Mouse (Mus musculus) hematopoietic stem cell, adult 5-6 weeks (primary cell): ENCODE measurements around the gene Nanos2. TPM values are rescaled to one million over a fixed set of nuclear protein-coding genes. Genes with fewer than 3 reads are reported as not detected.

Source experiments
- ATAC-seq, 2 experiments: fragments of 125-278 bp in 1 of 2; replicated peaks in 1 of 2; 2 replicates each; pipeline ENCODE4 v1.8.0; 2016 to 2017; ENCODE audit warnings: inconsistent platforms in 2 of 2, mild to moderate bottlenecking in 2 of 2, moderate number of reproducible peaks in 2 of 2, low read depth in 1 of 2, moderate TSS enrichment in 1 of 2; ENCODE audit not compliant: low FRiP score in 2 of 2, poor library complexity in 2 of 2, severe bottlenecking in 2 of 2, insufficient read depth in 1 of 2, low TSS enrichment in 1 of 2
- total RNA-seq: library from RNA; stranded (forward); fragments of 172-1452, 232-1000 nt; gene quantifications from 2 replicates; pipeline ENCODE4 v1.2.3, GENCODE M21; 2017

The Nanos2 gene
- total RNA-seq, 1 experiment from 2014 or later: not detected

DNA sequence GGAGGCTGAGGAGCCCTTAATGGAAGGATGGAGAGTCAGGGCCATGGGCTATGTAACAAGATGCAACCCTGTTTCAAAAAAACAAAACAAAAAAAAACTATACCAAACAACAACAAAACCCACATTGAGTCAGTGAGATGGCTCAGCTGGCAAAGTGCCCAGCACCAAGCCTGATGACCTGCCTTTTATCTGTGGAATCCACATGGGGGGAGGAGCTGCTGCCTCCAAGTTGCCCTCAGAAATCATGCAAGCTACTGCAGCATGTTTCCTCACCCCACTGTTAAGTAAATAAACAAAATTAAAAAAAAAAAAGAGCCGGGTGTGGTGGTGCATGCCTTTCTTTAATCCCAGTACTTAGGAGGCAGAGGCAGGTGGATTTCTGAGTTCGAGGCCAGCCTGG, 697 bp upstream of the Nanos2 start:
- no peak for ATAC-seq

DNA sequence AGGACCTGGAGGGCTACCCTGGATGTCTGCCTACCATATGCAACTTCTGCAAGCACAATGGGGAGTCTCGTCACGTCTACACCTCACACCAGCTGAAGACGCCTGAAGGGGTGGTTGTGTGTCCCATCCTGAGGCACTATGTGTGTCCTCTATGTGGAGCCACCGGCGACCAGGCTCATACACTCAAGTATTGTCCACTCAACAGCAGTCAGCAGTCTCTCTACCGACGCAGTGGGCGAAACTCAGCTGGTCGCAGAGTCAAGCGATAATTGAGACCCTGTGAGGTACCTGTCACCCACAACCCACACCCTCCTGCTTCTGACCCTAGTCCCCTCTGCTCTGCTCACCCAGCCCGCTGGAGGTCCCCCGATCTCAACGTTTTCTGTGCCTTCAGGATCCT, 547 bp downstream of the Nanos2 start:
- ATAC-seq: no peak

DNA sequence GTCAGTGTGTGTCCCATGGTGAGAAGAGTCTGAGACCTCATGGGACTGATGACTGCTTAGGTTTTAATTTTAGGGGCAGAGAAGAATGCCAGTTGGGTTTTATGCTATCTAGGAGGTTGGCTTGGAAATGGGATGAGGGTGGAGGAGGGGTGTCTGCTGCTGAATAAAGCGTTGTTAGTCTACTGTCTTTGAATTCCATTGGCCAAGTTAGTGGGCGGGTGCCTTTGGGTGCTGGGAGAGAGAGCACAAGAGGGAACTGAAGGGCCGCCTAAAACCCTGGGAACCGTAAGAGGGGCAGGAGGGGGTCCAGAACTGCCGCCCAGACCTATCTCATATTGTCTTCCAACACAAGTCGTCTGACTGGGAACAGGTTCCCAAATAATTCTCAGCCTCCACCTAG, 1.6 kb downstream of the Nanos2 start:
- no peak for ATAC-seq

DNA sequence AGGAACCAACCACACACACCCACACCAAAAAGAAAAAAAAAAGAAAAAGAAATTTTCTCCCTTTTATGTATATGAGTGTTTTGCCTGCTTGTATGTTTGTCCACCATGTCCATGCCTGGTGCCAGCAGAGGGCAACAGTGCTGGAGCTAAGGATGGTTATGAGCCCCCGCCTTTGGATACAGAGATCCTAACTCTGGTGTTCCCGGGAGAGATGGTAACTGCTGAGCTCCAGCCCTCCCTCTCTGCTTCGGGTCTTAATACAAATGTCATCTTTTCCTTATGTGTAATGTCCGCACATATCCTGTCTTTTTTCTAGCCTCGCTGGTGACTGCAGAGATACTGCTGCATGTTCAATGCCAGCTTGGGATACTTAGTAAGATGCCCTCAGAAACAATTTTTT, 2.8 kb downstream of the Nanos2 start:
- ATAC-seq: no peak

DNA sequence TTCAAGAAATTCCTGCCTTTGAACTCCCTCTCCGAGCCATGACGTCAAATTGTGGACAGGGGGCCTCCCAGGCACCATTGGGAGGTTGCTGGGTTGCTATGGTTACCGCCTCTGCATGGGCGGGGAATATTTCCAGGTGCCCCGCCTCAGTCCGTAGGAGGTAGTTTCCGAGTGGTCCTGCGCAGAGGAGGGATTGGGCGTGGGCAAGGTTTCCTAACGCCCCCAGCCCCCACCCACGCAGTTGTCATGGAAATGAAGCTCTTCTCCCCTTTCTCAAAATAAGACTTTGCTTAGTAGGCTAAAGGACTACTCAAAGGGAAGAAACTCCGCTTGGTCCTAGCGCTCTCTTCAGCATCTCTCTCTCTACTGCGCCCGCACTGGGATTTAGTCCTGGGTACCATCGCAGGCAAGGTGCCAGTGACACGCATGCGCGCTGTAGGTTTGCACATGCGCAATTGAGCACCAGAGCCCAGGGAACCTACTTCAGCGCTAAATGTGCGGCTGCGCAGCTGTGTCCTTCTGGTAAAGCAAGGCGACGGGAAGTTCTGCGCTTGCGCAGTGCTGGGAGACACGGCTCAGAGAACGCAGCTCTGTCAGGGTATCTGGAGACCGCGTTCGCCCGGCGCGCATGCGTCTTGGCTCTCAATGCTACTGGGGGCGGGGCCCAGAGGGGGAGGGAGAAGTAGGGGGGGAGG, 3.5 kb downstream of the Nanos2 start, which contains the start of gene Mypop:
TSS of gene Mypop (plus strand) at position 645 of the 695 bp plus-strand sequence.
- ATAC-seq: peak; percentile 88

DNA sequence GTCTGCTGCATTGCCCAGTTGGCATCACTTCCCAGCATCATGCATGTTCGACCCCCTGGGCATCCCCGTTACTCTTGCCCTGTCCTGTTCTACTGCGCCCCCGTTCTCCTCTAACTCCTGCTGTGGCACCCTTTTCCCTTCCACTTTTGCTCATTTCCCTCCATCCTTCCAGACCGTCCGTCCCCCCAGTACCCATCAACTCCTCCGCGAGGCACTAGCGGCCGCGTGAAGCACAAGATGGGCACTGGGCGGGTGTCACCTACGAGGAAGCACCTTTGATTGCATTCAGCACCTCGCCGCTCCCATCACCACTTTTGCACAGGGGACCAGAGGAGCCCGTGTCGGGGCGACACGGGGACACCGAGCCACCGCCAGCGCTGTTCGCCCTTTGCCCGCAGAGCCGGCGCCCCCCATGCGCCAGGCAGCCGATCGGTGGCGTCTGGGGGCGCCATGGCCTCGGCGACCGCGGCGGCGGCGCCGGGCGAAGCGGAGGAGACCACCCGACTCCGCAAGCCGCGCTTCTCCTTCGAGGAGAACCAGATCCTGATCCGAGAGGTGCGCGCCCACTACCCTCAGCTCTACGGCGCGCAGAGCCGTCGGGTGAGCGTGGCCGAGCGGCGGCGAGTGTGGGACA, 4.6 kb downstream of the Nanos2 start:
- no peak for ATAC-seq

DNA sequence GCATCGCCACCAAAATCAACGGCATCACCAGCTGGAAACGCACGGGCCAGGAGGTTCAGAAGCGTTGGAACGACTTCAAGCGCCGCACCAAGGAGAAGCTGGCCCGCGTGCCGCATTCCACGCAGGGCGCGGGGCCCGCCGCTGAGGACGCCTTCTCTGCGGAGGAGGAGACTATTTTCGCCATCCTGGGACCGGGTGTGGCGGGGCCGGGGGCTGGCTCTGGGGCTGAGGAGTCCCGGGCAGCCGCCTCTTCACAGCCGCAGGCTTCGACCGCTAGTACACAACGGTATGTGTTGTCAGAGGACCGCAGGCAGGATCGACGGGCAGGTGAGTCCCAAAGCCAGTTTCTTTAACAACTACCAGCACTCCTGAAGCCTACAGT, 5.1 kb downstream of the Nanos2 start:
- ATAC-seq: no peak

DNA sequence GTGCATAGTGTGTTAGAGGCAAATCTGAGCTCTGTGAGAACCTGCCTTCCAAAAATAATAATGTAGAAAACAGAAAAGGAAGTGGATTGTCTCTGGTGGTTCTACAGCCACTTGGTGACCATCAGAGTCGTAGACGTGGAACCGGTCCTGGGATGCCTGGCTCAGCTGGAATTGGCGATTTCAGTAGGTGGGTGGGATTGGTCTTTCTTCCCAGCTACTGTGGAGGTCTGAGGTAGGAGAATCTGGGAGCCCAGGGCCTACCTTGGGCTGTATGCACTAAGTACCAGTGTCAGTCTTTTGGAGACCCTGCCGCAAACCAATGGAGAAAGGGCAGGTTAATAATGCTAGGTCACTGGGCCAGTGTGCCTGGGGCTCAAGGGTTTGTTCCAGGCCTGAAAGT, 5.8 kb downstream of the Nanos2 start:
- no peak for ATAC-seq

DNA sequence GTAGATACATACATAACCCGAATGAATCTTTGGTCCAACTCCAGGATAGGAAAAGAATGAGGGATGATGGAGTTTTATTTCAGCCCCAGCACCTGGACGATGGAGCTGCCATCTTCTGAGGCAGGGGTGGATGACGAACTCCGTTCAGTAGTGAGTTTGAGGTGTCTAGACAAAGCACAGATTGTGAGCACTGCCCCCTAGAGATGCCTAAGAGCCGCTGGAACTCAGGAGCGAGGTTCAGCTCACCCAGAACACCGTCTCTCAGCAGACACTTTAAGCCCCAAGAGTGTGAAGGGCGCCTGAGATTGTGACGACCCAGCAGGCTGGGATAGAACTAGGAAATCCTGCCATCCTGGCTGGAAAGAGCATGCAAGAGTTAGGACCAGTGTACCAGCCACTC, 11.6 kb downstream of the Nanos2 start:
- ATAC-seq: no peak

DNA sequence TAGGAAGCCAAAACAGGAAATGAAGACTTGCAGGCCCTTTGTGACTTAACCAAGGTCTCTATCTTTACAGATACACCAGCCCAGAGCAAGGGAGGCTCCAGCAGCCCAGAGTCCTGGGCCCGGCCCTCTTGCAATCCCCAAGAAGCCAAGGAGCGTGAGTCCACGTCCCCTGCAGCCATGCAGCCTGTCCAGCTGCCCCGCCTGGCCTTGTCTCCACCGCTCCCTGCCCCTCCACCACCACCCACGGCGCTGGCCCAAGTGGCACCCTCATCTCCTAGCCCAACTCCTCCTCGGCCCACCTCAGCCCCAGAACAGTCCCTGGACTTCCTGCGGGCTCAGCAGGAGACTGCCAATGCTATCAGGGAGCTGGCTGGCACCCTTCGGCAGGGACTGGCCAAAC, 13.2 kb downstream of the Nanos2 start:
- ATAC-seq: no peak

DNA sequence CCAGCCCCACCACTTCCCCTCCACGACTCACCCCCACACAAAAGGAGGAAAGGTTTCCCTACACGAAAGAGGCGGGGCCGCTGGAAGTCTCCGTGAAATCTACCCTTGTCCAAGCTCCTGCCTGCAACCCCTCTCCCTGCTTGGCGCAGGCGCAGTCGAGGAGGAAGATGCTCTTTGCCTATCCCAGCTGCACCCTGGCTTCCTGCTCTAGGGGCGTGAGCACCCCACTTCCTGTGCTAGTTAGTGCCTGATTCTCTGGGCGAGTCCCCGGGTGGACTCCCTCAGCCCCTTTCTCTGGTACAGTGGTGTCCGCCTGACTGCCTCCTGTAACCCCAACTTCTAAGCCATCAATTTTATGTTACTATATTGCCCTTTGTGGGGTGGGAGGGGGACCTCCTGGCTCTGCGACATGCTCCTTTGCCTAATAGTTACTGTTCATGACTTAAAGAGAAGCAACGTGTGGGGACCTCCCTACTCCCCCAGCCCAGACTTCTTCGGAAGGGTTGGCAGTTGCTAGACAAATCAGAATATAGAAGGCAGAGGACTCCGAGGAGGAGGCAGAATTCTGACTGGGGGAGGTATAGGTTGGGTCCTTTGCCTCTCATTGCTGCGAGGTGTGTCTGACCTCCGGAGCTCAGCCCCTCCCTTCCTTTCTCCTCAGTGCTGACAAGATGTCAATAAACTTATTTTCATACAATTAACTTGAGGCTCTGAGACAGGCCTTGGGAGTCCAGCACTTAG, 14.0 kb downstream of the Nanos2 start:
- peak; percentile 51 to 58 for ATAC-seq

DNA sequence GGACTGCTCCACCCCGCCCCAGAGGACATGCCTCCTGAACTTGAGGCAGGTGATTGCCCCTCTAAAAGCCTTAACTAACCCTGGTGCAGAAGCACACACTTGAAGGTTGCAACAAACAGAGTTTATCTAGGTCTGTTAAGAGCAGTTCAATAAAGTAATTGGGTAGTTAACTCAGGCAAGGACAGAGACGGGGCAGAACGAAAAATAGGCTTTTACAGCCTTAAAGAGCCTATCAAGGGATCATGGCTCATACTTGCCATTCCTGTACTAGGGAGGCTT, 14.5 kb downstream of the Nanos2 start:
- ATAC-seq: no peak

DNA sequence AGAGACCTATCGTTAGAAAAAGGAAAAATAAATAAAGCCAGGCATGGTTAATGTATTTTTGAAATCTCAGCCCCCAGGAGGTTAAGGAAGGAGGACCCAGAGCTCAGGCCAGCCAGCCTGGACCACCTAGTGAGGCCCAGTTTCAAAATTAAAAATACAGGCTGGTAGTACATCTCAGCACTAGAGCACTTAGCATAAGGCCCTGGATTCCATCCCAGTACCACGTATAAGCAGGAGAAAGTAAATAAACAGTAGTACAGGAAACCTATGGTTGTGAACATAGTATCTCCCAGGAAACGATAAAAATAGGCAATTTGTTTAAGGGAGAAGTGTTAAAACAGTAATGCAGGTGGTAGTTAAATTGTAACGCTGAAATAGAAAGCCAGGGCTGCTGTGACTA, 14.9 kb downstream of the Nanos2 start:
- no peak for ATAC-seq

DNA sequence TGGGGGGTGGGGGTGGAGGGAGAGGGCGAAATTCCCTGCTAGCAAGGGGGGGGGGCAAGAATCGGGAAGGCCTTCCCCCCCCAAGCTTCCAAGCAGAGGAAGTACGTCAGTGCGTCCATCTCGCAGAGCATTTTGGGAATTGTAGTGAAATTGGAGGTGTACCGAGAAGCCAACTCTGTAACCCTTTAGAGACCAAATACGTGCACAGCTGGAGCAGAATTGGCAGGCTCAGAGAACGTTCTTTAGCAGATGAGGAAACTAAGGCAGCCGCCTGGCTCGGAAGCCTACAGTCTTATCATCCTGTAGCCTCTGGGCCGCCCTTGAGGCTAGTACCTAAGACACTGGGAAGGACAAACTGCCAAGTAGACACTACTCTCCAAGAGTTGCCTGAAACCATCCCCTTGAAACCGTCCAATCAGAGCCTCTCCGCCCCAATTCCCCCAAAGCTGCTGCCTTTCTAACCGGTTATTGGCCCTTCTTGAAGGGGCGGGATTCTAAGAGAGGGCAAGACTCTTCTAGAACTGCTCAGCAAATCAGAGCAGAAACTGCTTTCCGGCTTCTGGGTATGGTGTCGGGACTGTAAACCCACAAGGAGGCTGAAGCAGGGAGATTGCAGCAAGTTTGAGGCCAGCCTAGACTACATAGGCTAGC, 15.8 kb downstream of the Nanos2 start:
- ATAC-seq: peak; percentile 48 to 58

DNA sequence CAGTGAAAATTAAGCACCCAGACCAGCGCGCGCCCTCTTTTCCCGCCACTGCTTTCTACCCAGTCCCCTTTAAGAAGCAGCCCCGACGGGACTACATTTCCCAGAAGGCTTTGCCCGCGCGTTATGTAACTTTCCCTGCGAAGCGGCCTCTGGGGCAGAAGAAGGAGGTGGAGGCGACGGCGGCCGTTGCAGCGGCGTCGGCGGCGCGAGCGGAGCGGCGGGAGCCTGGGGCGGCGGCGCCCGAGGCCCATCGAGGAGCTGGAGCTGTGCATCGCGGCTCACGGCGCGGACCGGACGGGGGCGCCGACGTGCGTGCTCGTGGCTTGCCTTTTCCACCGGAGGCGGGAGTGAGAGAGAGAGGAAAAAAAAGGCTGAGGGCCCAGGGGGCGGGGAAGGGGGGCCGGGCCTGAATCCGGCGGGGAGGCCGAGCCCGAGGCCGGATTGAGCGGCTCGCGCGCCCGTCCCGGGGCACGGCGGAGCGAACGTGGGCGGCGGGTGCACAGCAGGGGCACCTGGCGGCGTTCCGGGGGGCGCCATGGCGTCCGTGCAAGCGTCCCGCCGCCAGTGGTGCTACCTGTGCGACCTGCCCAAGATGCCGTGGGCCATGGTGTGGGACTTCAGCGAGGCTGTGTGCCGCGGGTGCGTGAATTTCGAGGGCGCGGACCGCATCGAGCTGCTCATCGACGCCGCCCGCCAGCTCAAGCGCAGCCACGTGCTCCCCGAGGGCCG, 16.9 kb downstream of the Nanos2 start, which contains the start of gene Irf2bp1:
TSS of gene Irf2bp1 (plus strand) at position 143 of the 729 bp plus-strand sequence.
- ATAC-seq: peak; percentile 42 to 47

DNA sequence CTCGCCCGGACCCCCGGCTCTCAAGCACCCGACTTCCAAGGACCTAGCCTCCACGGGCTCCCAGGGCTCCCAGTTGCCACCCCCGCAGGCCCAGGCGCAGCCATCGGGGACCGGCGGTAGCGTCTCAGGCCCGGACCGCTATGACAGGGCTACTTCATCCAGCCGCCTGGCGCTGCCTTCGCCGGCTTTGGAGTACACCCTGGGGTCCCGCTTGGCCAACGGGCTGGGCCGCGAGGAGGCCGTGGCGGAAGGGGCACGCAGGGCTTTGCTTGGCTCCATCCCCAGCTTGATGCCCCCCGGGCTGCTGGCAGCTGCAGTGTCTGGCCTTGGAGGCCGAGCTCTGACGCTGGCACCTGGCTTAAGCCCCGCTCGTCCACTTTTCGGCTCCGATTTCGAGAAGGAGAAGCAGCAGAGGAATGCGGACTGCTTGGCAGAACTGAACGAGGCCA, 17.5 kb downstream of the Nanos2 start:
- no peak for ATAC-seq

DNA sequence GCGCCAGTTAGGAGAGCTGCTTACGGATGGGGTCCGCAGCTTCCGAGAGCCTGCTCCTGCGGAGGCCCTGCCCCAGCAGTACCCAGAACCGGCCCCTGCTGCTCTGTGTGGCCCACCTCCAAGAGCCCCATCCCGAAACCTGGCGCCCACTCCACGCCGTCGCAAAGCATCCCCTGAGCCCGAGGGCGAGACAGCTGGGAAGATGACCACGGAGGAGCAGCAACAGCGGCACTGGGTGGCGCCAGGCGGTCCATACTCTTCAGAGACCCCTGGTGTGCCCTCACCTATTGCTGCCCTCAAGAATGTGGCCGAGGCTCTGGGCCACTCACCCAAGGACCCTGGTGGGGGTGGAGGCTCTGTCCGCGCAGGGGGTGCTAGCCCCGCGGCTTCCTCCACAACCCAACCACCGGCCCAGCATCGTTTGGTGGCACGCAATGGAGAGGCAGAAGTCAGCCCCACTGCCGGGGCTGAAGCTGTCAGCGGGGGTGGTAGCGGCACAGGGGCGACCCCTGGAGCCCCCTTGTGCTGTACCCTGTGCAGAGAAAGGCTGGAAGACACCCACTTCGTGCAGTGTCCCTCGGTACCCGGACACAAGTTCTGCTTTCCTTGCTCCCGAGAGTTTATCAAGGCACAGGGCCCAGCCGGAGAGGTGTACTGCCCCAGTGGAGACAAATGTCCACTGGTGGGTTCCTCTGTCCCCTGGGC, 18.4 kb downstream of the Nanos2 start:
- ATAC-seq: no peak
